Mouse (Mus musculus) gastrocnemius, adult 18-20 months (tissue): ENCODE measurements around the gene Plxna3. TPM values are rescaled to one million over a fixed set of nuclear protein-coding genes. Genes with fewer than 3 reads are reported as not detected.
A peak's percentile ranks its signal among the peaks of the same experiment; 100 is the strongest.
"Not testable (repeated sequence)": the region's sequence is repeated elsewhere in the genome, so short reads cannot be mapped to it uniquely, and the experiment has no call there.

ENCODE experiments used
- DNase-seq: peaks from one replicate; pipeline ENCODE4 v3.0.0; 2021; ENCODE audit warnings: low spot score
- long read RNA-seq, 2 experiments: library from polyadenylated mRNA; stranded (forward); transcript quantifications; one replicate each; pipeline ENCODE4 v2.0.0; 2021
- total RNA-seq, 2 experiments: library from RNA; stranded (reverse); gene quantifications; 2 replicates each; pipeline ENCODE4 v1.2.3; 2021

Gene Plxna3
- total RNA-seq: under 1 TPM; 0.37 to 0.52 TPM
- long read RNA-seq, experiment 1: 0 reads
- long read RNA-seq, experiment 2: 0 reads

DNA sequence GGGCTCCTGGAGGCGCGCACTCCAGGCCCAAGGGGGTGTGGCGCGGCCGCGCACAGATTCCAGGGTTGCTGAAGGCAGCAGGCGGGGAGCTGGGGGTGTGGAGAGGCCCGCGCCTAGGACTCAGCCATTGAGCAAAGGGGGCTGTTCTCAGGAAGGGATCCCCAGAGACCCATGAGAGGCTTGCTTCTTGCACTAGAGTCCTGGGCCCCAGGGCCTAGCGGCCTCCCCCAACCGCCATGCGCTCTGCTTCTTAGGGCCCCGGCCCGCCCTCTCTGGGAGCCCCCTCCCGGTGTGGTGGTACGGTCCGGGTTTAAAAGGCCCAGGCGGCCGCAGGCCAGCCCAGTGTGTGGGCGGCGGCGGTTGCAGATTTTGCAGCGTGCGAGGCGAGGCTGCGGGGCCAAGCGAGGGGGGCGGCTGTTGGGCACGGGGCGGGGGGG, at the start of gene Plxna3:
Plxna3 (plus strand) TSS at position 342 of the 437 bp plus-strand sequence.
- peak; percentile 46 for DNase-seq

DNA sequence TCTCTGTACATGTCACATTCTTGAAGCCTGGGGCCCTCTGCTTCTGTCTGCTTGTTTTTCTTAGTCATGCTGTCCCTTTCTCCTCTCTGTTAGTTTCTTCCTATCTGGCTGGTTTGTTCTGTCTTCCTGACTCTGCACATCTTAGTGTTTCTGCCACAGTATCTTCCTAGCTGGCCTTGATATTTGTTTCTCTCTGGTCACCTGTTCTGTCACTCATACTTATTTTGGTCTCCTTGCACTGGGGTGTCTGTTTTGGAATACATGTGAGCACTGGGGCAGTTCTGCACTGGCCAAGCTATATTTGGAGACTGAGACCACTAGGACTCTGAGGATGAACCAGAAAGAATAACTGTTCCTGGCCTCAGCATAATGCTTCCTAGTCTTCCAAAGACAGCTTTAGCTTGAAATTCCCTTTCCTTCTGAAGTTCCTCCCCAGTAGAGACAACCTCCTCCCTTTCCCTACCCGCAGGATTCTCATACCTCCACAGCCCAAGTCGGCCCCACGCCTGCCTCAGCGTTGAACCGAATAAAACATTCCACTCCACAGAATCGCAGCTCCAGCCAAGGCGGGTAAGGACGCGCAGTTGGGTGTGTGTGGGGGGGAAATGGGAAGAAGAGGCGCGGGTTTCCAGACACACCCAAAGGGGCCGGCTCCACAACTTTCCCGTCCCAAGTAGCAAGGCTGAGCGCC, 47.7 kb upstream of the Plxna3 start:
- peak; percentile 47 for DNase-seq

DNA sequence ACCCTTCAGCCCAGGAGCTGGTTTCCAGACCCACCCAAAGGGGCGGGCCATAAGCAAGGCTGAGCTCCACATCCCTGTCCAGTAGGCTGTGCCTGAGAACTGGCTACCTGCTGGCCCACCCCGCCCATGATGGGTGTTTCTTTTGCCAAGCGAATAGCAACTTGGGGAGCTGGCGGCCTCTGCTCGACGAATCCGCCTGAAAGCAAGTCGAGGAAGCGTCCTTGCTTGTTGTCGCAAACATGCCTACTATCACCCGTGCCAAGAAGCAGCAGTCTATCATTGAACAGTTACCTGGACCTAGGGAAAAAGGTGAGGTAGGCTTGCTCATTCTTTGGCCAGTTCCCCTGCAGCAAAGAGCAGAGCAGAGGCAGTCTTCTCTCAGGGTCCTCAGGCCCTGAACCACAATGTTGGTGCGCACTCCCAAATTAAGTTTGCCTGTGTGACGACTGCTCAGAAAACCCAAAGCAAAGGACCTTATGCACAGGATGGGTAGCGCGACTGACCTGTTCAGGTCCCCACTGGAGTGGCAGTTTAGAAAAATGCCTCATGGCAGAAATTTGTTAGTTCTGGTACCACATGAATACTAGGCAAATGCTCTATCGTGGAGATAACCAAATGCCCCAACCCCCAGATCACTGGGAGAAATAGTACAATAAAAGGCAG, 47.0 kb upstream of the Plxna3 start, which contains the start of the genes Taz and Dnase1l1:
Taz (plus strand) TSS at position 181 of the 663 bp plus-strand sequence.
Dnase1l1 (minus strand) TSS at position 606 of the 663 bp plus-strand sequence.
- peak; percentile 87 for DNase-seq

- DNase-seq: peak; percentile 89
Measured at GRCm38 (mm10) chrX:74282395-74283091, 46.3 kb upstream of the Plxna3 start.

- DNase-seq: no peak
Measured at GRCm38 (mm10) chrX:74283092-74283437, 45.8 kb upstream of the Plxna3 start.

GRCm38 (mm10) chrX:74293431-74293830, 35.4 kb upstream of the Plxna3 start:
- DNase-seq: no peak

DNA sequence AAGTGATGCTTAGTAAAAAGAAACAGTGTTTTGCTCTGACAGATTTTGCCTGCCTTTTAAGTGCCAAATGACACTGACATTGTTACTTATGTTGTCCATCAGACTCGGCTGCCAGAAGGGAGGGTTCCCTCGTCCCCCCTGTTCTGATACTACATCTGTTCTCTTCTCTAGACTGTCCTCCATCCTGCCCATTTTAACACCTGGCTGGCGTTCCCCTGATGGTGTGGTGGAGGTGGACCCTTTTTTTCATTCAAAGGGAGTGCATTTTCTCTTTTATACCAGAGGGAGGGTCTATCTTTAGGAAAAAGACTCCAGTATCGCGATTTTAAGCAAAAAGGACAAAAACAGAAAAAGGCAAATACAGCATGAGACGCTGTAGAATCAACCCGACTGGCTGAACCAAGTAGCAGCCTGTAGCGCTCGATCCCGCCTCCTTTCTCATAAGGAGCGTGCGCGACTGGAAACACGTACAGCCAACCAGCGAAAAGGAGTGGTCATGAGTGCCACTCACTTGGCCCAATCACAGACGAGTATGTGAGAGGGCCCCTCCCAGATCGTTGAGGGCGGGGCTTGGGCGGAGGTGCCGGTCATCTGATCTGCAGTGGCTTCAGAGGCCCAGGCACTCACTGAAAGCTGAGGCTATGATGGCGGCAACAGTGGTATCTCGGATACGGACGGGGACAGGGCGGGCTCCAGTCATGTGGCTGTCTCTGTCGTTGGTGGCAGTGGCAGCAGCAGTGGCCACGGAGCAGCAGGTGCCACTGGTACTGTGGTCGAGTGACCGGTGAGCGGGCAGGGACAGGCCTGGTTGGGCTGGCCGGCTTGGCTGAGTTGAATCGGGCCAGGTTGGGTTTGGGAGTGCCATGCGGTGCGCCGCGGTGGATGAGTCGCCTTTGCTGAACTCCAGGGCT, 32.1 kb upstream of the Plxna3 start, which contains the start of gene Atp6ap1:
Atp6ap1 (plus strand) TSS at position 560 of the 911 bp plus-strand sequence.
- DNase-seq: peak; percentile 96

- DNase-seq: no peak
Measured at GRCm38 (mm10) chrX:74298348-74298747, 30.5 kb upstream of the Plxna3 start.

- no peak for DNase-seq
Measured at GRCm38 (mm10) chrX:74299721-74300120, 29.1 kb upstream of the Plxna3 start.

- peak; percentile 72 for DNase-seq
Measured at GRCm38 (mm10) chrX:74304867-74305700, 23.8 kb upstream of the Plxna3 start, which contains the start of gene Gdi1. Gdi1 (plus strand) TSS chrX:74304998.

DNA sequence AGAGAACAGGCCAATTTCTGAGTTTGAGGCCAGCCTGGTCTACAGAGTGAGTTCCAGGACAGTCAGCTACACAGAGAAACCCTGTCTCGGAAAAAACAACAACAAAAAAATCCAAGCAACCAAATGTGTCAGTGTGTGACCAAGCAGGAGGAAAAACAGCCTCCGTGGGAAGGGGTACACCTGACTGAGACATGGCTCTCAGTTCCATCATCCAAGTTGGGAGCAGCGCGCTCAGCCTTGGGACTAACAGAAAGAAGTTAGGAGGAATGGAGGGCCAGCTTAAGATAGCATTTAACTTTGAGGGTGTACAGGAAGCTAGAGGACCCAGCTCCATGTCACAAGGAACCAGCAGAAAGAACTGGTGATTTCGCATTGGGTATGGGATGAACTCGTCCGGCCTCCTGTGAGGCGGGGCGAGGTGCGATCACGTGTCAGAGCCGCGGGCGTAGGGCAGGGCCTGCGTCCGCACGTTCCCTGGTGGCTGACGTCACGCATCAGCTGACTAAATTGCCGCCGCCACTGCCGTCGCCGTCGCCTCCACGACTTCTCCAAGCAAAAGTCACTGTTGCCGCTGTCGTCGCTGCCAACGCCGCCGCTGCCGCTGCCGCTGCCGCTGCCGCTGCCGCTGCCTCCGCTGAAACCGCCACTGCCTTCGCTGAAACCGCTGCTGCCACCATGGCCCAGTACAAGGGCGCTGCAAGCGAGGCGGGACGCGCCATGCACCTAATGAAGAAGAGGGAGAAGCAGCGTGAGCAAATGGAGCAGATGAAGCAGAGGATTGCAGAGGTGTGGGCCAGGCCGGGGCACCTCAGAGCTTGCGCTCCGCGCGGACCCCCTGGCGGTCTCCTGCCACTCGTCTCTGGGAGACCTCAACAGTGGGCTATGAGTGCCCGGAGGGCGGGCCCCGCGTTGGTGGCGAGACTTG, 16.1 kb upstream of the Plxna3 start, which contains the start of gene Fam50a:
Fam50a (plus strand) TSS at position 494 of the 925 bp plus-strand sequence.
- DNase-seq: peak; percentile 89

DNA sequence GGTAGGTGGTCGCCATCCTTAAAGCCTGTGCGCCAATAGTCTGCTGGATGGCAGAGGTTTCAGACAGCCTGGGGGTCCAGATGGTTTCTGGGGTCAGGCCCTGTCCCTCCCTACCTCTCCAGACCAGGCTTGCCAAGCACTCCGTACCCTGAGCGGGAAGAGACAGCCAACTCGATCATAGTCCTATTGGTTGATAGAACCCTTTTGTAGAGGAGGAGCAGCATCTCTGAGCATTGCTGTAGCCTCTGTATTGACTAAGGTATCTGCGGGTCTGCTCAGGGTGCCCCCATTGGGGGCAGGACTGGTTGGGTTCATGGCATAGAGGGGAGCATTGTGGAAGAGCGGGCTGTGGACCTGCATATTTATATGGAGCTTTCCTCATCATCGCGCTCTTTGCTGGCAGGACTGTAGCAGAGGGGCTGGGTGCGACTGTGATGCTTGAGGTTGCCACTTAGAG, 377 bp downstream of the Plxna3 start:
- DNase-seq: no peak

- no peak for DNase-seq
Measured at GRCm38 (mm10) chrX:74330166-74330930, 1.5 kb downstream of the Plxna3 start.

DNA sequence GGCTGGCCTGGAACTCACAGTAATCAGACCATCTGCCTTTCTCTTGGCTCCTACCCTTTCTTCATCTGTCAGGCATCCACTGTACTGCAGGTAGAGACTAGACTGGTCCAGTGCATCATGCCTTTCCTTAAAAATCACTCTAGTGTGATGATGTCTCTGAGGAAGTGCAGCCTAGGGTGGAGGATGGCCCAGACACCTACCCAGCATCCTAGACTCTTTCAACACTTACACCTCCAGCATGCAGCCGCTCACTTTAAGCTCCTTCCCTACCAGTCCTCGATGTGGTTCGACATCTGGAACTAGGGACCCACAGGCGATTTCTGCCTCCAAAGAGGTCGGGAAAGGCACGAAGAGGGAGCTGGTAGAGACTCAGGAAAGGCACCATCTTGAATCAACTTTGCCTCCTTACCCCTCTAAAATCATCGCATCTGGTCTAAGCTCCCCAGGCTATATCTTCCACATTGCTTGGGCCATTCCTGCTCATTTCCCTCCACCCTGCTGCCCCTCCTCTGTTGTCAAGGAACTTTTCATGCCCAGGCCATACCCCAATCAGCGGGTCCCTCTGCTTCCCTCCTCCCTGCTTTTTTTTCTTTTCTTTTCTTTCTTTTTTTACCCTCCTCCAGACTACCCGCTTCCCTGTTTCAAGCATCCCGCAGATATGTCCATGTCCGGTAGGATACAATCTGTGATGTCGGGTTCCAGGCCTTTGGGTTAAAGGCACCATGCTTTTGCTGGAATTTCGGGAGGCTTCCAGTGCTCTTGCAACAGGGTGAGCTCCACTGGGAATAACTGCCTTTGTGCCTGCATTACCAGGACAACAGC, 24.0 kb downstream of the Plxna3 start:
- no peak for DNase-seq

DNA sequence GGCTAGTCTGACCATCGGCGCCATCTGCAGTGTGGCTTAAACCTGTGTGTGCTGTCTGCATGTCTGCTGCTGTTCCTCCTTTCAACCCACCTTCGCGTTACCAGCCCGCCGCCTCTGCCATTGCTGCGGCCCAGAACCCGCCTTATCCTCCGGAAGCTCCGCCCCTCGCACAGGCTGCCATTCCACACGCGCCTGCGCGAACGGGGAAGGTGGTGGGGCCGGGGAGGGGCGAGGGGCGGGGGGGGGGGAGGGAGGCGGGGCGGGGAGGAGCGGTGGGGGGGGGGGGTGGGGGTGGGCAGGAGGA, 24.6 kb downstream of the Plxna3 start, which contains the start of gene Lage3:
Lage3 (minus strand) TSS at position 152 of the 304 bp plus-strand sequence.
- DNase-seq: peak; percentile 72

DNA sequence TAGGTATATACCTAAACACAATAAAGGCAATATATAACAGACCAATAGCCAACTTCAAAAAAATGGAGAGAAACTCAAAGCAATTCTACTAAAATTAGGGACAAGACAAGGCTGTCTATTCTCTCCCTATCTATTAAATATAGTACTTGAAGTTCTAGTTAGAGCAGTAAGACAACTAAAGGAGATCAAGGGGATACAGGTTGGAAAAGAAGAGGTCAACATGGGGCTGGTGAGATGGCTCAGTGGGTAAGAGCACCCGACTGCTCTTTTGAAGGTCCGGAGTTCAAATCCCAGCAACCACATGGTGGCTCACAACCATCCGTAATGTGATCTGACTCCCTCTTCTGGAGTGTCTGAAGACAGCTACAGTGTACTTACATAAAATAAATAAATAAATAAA, 28.2 kb downstream of the Plxna3 start:
- not testable (repeated sequence) for DNase-seq

GRCm38 (mm10) chrX:74359171-74359570, 30.3 kb downstream of the Plxna3 start:
- no peak for DNase-seq
